Mouse (Mus musculus): ENCODE data around the gene Tnfaip8l1. TPM values are rescaled to one million over a fixed set of nuclear protein-coding genes. Genes with fewer than 3 reads are reported as not detected.

Tnfaip8l1 gene
- polyA plus RNA-seq, 1 experiment from 2014 or later = 10.5 TPM

DNA sequence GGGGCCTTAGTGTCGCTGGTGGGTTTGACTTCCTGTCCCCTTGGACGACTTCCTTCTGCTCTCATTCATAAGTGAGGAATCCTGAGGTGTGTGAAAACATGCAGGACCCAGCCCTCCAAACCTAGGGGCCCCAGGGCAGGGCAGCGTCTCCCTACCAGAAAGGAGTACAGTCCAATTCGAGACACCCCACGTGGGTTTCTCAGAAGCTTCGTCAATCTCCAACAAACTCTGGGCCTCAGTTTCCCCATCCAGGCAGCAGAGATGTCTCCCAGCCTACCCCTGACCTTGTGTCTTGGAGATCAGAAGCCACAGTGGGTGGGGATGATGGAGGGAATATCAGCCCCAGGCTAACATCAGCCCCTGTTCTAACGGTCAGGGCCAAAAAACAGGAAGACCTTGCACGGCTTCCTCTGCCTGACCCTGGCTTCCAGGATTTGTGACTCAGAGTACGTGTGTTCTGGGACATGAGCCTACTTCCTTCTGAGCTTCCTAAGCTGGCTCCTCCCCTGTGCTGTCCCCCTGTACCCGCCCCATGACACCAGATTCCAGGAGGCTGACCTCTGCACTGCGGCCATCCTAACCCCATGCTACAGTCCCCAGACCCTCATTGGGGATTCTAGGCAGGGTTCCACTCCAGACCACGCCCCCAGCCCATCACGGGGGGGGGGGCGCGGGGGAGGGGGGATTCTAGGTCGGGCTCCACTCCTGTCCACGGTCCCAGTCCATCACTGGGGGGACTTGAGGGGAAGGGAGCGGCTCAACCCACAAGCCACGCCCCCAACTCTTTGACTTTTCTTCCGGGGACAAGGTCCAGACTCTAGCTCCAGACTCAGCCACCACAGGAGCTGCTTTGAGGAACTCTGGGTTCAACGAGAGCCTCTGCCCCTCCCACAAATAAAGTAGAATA lies 28.6 kb upstream of the Tnfaip8l1 start:
- Histone ChIP-seq H3K4me2 (ENCODE audit: low read length) (peak overlapping the region; percentile 33), H3K9me3 (ENCODE audit: control insufficient read depth, low read length) (no peaks in the 10 kb centered on the region), H3K9ac (replicated peaks; ENCODE audit: low read length) (no peak overlapping the region), H3K4me3 (replicated peaks; ENCODE audit: low read depth, low read length) (no peak overlapping the region), H3K36me3 (ENCODE audit: control insufficient read depth, insufficient read depth, low read length) (peaks cover 29% of the 10 kb centered on the region), H3K27ac (replicated peaks; ENCODE audit: low read depth, low read length) (no peak overlapping the region), H3K4me1 (ENCODE audit: control insufficient read depth, insufficient read depth, low read length) (peaks cover 24% of the 10 kb centered on the region), H3K27me3 (ENCODE audit: control insufficient read depth, insufficient read depth, low read length) (peaks cover 5% of the 10 kb centered on the region; the same call in 1 of the 2 replicates)
- no peak for ATAC-seq (ENCODE audit: low FRiP score, low TSS enrichment)
- 20% methylated on average over 20 of the region's 21 CpGs for WGBS
- no peak for DNase-seq

DNA sequence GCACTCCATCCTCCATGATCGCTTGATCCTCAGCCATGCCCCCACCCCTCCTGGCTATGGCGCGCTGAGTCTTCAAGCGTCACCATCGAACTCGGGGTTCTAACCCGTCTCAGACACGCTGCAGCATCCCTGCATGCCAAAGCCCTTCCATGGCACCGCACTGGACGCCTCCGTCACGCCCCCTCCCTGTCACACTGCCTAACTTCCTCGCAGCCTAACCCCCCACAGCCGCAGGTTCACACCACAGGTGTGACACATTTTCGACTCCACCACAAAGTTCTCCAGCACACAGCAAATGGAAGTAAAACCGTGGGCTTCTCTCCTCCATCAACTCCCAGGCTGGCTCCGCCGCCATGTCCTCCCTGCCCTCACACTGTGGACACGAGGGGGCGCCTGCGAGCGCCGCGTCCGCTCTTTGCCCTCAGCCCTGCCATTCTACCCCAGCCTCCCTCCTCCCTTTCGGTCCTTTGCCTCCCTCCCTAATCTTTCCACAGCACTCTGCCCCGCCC lies 27.8 kb upstream of the Tnfaip8l1 start:
- H3K36me3 ChIP-seq (ENCODE audit: control insufficient read depth, insufficient read depth, low read length) = peaks cover 21% of the 10 kb centered on the region
- peak overlapping the region; percentile 33 for H3K4me2 ChIP-seq (ENCODE audit: low read length)
- no peak overlapping the region for H3K4me3 ChIP-seq (replicated peaks; ENCODE audit: low read depth, low read length)
- DNase-seq = peak; percentile 66
- WGBS = under 1% methylated on average over 27 of the region's 27 CpGs
- H3K27ac ChIP-seq (replicated peaks; ENCODE audit: low read depth, low read length) = no peak overlapping the region
- H3K4me1 ChIP-seq (ENCODE audit: control insufficient read depth, insufficient read depth, low read length) = peaks cover 27% of the 10 kb centered on the region
- no peak overlapping the region for H3K9ac ChIP-seq (replicated peaks; ENCODE audit: low read length)
- H3K9me3 ChIP-seq (ENCODE audit: control insufficient read depth, low read length) = no peaks in the 10 kb centered on the region
- H3K27me3 ChIP-seq (ENCODE audit: control insufficient read depth, insufficient read depth, low read length) = peaks cover 5% of the 10 kb centered on the region; the same call in 1 of the 2 replicates
- ATAC-seq (ENCODE audit: low FRiP score, low TSS enrichment) = no peak

DNA sequence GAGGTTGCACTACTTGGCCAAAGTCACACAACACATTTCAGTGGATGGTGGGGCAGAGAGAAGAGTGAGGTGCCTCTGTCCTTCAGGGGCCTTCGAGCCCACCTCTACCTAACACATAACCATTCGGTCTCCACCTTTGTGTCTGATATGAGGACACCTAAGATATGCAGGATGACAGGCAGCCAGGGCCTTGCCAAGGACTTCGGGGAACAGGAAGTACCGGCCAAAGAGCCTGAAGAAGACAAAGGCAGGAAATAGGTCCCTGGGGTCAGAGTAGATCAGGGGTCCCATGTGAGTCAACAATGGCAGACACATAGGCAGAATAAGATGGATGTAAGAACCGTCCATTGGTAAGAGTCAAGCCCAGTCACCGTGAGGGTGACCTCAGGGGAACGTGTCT lies 25.7 kb upstream of the Tnfaip8l1 start:
- Histone ChIP-seq H3K4me1 (ENCODE audit: control insufficient read depth, insufficient read depth, low read length) (peaks cover 31% of the 10 kb centered on the region), H3K27ac (replicated peaks; ENCODE audit: low read depth, low read length) (no peak overlapping the region), H3K9me3 (ENCODE audit: control insufficient read depth, low read length) (no peaks in the 10 kb centered on the region), H3K9ac (replicated peaks; ENCODE audit: low read length) (no peak overlapping the region), H3K4me3 (replicated peaks; ENCODE audit: low read depth, low read length) (no peak overlapping the region), H3K27me3 (ENCODE audit: control insufficient read depth, insufficient read depth, low read length) (peaks cover 13% of the 10 kb centered on the region; the same call in 1 of the 2 replicates), H3K36me3 (ENCODE audit: control insufficient read depth, insufficient read depth, low read length) (peaks cover 2% of the 10 kb centered on the region; the same call in 1 of the 2 replicates), H3K4me2 (ENCODE audit: low read length) (no peak overlapping the region)
- WGBS = 91% methylated on average over 7 of the region's 7 CpGs
- DNase-seq = no peak
- no peak for ATAC-seq (ENCODE audit: low FRiP score, low TSS enrichment)

DNA sequence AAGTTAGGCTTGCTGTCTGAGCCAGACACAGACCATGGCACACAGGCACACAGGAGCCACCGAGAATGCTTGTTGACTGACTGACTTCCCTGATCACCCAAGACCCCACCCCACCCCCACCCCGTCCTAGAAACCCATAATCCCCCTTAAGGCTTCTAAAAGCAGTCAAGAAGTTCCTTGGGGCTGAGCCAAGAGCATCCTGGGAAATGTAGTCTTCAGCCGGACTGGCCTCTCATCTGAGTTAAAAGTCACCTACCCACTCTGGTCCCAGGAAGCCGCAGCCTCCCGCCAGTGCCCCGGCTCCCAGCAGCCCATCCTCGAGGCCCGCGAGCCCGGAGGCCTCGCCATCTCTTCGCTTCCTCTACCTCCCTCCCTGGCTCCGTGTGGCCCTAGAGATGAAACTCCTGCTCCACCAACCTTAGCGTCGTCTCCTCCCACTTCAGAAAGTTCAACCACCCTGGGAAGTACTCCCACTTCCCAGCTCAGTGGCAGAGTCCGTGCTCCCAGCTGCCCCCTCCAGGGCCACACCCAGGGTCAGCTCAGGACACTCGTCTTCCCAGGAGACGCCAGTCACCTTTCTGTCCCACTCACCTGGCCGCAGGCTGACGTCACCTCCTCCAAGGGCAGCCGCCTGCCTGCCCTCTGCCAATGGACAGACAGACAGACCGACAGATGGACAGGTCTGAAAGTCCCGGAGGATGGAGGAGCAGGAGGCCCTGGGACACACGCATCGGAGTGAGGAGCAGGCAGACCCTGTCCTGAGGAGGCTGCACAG lies 24.3 kb upstream of the Tnfaip8l1 start:
- ATAC-seq (ENCODE audit: low FRiP score, low TSS enrichment) = no peak

DNA sequence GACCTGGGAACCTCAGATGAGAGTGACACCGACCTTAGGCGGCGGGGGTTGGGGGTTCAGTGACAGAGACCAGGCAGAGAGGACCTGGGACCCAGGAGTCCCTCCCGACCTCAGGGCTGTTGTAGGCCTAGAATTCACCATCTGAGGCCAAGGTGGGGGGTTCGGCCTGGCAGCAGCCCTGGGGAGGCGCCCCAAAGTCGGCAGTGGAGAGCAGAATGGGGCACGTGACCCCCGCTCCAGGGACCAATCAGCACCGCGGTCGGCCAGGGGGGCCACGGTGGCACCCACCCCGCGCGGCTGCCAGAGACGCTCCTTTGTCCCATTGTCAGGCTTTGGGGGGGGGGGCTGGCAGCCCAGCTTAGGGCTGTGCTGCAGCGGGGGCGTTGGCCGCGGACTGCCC lies 22.9 kb upstream of the Tnfaip8l1 start:
- peak overlapping the region; percentile 83 for H3K27ac ChIP-seq (replicated peaks; ENCODE audit: low read depth, low read length)
- WGBS = 4% methylated on average over 20 of the region's 21 CpGs

More for the DNA sequence above, 24.3 kb upstream of the Tnfaip8l1 start:
- H3K9ac ChIP-seq (replicated peaks; ENCODE audit: low read length) = peak overlapping the region; percentile 87
- WGBS = 14% methylated on average over 25 of the region's 25 CpGs
- peaks cover 39% of the 10 kb centered on the region for H3K4me1 ChIP-seq (ENCODE audit: control insufficient read depth, insufficient read depth, low read length)
- H3K36me3 ChIP-seq (ENCODE audit: control insufficient read depth, insufficient read depth, low read length) = no peaks in the 10 kb centered on the region
- H3K4me3 ChIP-seq (replicated peaks; ENCODE audit: low read depth, low read length) = peak overlapping the region; percentile 91
- H3K27ac ChIP-seq (replicated peaks; ENCODE audit: low read depth, low read length) = no peak overlapping the region
- H3K9me3 ChIP-seq (ENCODE audit: control insufficient read depth, low read length) = no peaks in the 10 kb centered on the region
- no peak for DNase-seq
- peaks cover 15% of the 10 kb centered on the region; the same call in 1 of the 2 replicates for H3K27me3 ChIP-seq (ENCODE audit: control insufficient read depth, insufficient read depth, low read length)
- peak overlapping the region; percentile 70 for H3K4me2 ChIP-seq (ENCODE audit: low read length)

DNA sequence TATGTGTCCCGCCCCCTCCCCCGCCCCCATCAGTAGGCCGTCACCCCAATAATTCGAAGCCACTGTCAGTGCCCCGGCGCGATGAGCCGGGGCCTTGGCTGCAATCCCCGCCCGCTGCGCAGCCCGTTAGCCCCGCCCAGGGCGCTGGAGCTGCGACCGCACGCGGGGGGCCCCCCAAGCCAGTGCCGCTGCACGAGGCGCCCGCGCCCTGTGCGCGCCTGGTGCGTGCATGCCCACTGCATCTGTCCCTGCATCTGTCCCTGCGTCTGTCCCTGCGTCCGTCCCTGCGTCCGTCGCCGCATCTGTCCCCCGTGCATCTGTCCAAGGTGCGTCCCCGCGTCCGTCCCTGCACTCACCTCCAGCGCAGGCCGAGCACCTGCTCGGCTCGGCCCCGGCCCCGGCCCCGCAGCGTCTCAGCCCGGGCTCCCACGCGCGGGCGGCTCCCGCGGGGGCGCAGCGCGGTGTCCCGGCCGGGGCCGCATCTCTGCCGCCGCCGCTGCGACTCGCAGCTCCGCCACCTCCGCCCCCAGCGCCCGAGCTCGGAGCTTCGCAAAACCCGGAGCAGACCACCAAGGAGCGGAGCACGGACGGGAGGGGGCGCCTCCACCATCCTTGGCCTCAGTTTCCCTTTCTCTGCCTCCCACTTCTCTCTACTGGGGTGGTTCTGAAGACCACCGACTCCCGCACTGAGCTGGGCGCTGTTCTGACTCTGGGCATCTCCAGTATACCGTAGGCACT lies 22.2 kb upstream of the Tnfaip8l1 start, which contains the start of gene Sema6b:
Gene Sema6b (minus strand): TSS at position 486 of the 738 bp plus-strand sequence.
- WGBS = 2% methylated on average over 73 of the region's 79 CpGs
- no peaks in the 10 kb centered on the region for H3K36me3 ChIP-seq (ENCODE audit: control insufficient read depth, insufficient read depth, low read length)
- peak within 1 kb of the TSS; percentile 87 for H3K9ac ChIP-seq (replicated peaks; ENCODE audit: low read length)
- peaks cover 35% of the 10 kb centered on the region for H3K4me1 ChIP-seq (ENCODE audit: control insufficient read depth, insufficient read depth, low read length)
- H3K27ac ChIP-seq (replicated peaks; ENCODE audit: low read depth, low read length) = peak within 1 kb of the TSS; percentile 83
- ATAC-seq (ENCODE audit: low FRiP score, low TSS enrichment) = peak; percentile 47
- H3K27me3 ChIP-seq (ENCODE audit: control insufficient read depth, insufficient read depth, low read length) = peaks cover 15% of the 10 kb centered on the region; the same call in 1 of the 2 replicates
- H3K4me3 ChIP-seq (replicated peaks; ENCODE audit: low read depth, low read length) = peak within 1 kb of the TSS; percentile 91
- peak within 1 kb of the TSS; percentile 70 for H3K4me2 ChIP-seq (ENCODE audit: low read length)
- H3K9me3 ChIP-seq (ENCODE audit: control insufficient read depth, low read length) = no peaks in the 10 kb centered on the region
- DNase-seq = peak; percentile 90

More for the DNA sequence above, 22.9 kb upstream of the Tnfaip8l1 start:
- peak overlapping the region; percentile 70 for H3K4me2 ChIP-seq (ENCODE audit: low read length)
- ATAC-seq (ENCODE audit: low FRiP score, low TSS enrichment) (peak; percentile 16), DNase-seq (peak; percentile 55)
- H3K9me3 ChIP-seq (ENCODE audit: control insufficient read depth, low read length) = no peaks in the 10 kb centered on the region
- H3K36me3 ChIP-seq (ENCODE audit: control insufficient read depth, insufficient read depth, low read length) = no peaks in the 10 kb centered on the region
- peaks cover 15% of the 10 kb centered on the region; the same call in 1 of the 2 replicates for H3K27me3 ChIP-seq (ENCODE audit: control insufficient read depth, insufficient read depth, low read length)
- peaks cover 35% of the 10 kb centered on the region for H3K4me1 ChIP-seq (ENCODE audit: control insufficient read depth, insufficient read depth, low read length)
- peak overlapping the region; percentile 87 for H3K9ac ChIP-seq (replicated peaks; ENCODE audit: low read length)
- peak overlapping the region; percentile 91 for H3K4me3 ChIP-seq (replicated peaks; ENCODE audit: low read depth, low read length)

DNA sequence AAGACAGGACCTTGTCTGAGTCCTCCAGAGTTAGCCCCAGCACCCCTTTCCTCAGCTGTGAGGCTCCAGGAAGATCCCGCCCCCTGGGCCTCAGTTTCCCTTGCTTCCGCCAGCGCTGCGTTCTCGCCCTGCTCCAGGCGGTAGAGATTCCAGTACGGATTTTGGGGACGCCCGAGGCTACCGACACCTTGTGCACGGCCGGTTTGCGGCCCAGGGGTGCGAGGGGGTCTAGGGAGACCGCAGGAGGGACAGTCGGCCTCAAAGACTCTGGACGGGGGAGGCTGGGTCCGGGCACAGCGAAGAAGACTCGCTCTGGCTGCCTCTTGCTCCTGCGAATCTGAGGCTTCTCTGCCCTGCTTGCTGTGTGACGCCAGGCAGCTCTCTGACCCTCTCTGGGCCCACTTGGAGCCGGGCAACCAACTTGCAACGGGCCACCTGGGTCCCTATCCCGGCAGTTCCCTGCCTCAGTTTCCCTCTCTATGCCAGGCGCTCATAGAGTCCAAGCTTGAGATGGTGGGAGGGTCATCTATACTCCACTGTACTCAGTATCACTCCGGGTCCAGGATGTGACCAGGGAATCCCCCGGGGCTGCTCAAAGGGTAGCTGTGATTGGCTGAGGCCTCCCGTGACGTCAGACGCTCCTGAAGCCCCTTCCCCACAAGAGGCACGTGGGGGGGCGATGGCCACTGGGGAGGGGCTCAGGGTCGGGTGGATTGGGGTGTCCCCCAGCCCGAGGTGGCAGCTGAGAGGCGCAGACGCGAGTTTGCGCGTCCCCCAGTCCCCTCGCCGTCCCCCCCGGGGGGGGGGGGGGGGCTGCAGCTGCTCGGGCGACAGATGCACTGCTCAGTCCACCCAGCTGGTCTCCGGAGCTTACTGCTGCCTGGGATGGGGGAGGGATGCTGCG lies 20.3 kb upstream of the Tnfaip8l1 start:
- Histone ChIP-seq H3K9ac (replicated peaks; ENCODE audit: low read length) (peak overlapping the region; percentile 47), H3K27ac (replicated peaks; ENCODE audit: low read depth, low read length) (no peak overlapping the region), H3K4me1 (ENCODE audit: control insufficient read depth, insufficient read depth, low read length) (peaks cover 35% of the 10 kb centered on the region), H3K9me3 (ENCODE audit: control insufficient read depth, low read length) (no peaks in the 10 kb centered on the region), H3K27me3 (ENCODE audit: control insufficient read depth, insufficient read depth, low read length) (0 out of 2 replicates have a peak, but pooled peaks cover 10% of the 10 kb centered on the region), H3K4me2 (ENCODE audit: low read length) (peak overlapping the region; percentile 70), H3K4me3 (replicated peaks; ENCODE audit: low read depth, low read length) (peak overlapping the region; percentile 42), H3K36me3 (ENCODE audit: control insufficient read depth, insufficient read depth, low read length) (no peaks in the 10 kb centered on the region)
- under 1% methylated on average over 37 of the region's 47 CpGs for WGBS
- ATAC-seq (ENCODE audit: low FRiP score, low TSS enrichment) (peak; percentile 53), DNase-seq (peak; percentile 79)

Data from midbrain, embryonic 14.5 days (tissue).